Mouse (Mus musculus) lung, postnatal 0 days (tissue): ENCODE data around the gene Cbln1. TPM values are rescaled to one million over a fixed set of nuclear protein-coding genes. Genes with fewer than 3 reads are reported as not detected.

Experiments used
- ATAC-seq: fragments of 200-750 bp; cut with Nextera tagmentation; 2 replicates; pipeline ENCODE4 v1.8.0; 2017; ENCODE audit warnings: moderate library complexity
- DNase-seq: peaks from one replicate; pipeline ENCODE4 v3.0.0-alpha.2; 2016; ENCODE audit warnings: low spot score
- H3K27ac ChIP-seq: fragments of 300-500 bp; sonication (generic); 2 replicates; pipeline ENCODE4 v1.5.1; 2014; ENCODE audit warnings: antibody characterized with exemption, mild to moderate bottlenecking, low read length, mixed read lengths
- H3K27me3 ChIP-seq: fragments of 300-500 bp; sonication (generic); replicated peaks from 2 replicates; pipeline ENCODE4 v1.6.1; 2014; ENCODE audit warnings: low read length, mixed read lengths; ENCODE audit not compliant: insufficient read depth
- H3K36me3 ChIP-seq: fragments of 300-500 bp; sonication (generic); 2 replicates; pipeline ENCODE4 v1.6.1; 2014; ENCODE audit warnings: low read length, mixed read lengths; ENCODE audit not compliant: insufficient read depth
- H3K4me1 ChIP-seq: fragments of 300-500 bp; sonication (generic); 2 replicates; pipeline ENCODE4 v1.6.1; 2014; ENCODE audit warnings: antibody characterized with exemption, low read depth, low read length, mixed read lengths; ENCODE audit not compliant: insufficient read depth
- H3K4me2 ChIP-seq: fragments of 300-500 bp; sonication (generic); replicated peaks from 2 replicates; pipeline ENCODE4 v1.6.1; 2014; ENCODE audit warnings: low read depth, mild to moderate bottlenecking, low read length, moderate library complexity, mixed read lengths
- H3K4me3 ChIP-seq: fragments of 300-500 bp; sonication (generic); 2 replicates; pipeline ENCODE4 v1.5.1; 2014; ENCODE audit warnings: low read depth, low read length
- H3K9ac ChIP-seq: fragments of 300-500 bp; sonication (generic); replicated peaks from 2 replicates; pipeline ENCODE4 v1.6.1; 2014; ENCODE audit warnings: low read depth, mild to moderate bottlenecking
- H3K9me3 ChIP-seq: fragments of 300-500 bp; sonication (generic); 2 replicates; pipeline ENCODE4 v1.6.1; 2016; ENCODE audit warnings: low read length, mixed read lengths
- CTCF ChIP-seq: IDR thresholded peaks from 2 replicates; pipeline ENCODE4 v1.5.1; 2016; ENCODE audit warnings: antibody characterized with exemption, mild to moderate bottlenecking
- EP300 ChIP-seq: IDR thresholded peaks from 2 replicates; pipeline ENCODE4 v1.6.1; 2016; ENCODE audit warnings: antibody characterized with exemption, mild to moderate bottlenecking, control low read depth
- WGBS: fragments of 180-500 bp; shearing (Covaris S2); extraction: QIAGEN DNeasy Blood & Tissue Kit; methylation state at CpG from one replicate; pipeline ENCODE4 v1.1.7; 2014; 5-methylcytosine and 5-hydroxymethylcytosine counted together
- polyA plus RNA-seq: library from polyadenylated mRNA; unstranded; fragments of >200 nt; fragmentation: Nextera tagmentation; extraction: Ambion mirVana; gene quantifications from 2 replicates; pipeline ENCODE4 v1.2.1, GENCODE M21; 2015

The Cbln1 gene
- polyA plus RNA-seq, 1 experiment from 2014 or later: not detected

DNA sequence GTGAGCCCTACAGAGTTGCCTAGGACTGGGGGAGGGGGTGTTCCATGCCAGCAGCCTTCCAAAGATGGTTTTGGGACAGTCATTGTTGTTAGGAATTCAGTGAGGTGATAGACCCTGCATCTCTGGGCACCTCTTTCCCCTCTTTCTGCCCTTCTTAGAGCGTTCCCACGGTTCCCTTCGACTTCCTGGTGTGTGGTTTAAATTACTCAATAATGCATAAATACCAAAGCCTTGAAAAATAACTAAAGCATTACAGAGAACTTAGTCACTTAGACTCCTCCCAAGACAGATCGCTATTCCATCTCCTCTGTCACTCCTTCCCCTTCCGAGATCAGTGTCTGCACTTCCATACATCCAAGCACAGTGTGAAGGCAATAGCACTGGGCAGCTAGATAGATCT, 32.0 kb upstream of the Cbln1 start:
- WGBS: 64% methylated on average over 5 of the region's 5 CpGs
- Histone ChIP-seq H3K4me3 (no peak overlapping the region), H3K4me2 (no peak overlapping the region), H3K9me3 (no peaks in the 10 kb centered on the region), H3K36me3 (no peaks in the 10 kb centered on the region), H3K27me3 (no peaks in the 10 kb centered on the region), H3K27ac (no peak overlapping the region), H3K4me1 (no peaks in the 10 kb centered on the region), H3K9ac (no peak overlapping the region)
- DNase-seq (no peak), ATAC-seq (no peak)
- TF ChIP-seq EP300 (no peak), CTCF (no peak)

DNA sequence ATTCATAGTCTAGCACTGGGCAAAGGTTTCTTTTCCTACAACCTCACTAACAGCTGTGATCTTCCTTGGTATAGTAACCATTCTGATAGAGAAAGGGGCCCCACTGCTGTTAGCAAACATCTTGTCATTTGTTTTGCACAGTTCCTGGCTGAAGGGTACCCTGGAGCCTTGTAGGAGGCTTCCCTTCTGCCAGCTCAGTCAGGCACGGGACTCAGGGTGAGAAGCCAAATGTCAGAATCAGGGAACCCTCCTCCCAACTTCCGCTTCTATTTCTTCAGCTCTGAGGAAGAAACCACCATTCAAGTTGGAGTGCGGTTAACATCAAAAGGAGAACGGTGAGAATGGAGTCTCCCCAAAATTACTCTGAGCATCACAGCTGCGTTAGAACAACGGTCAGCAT, 30.3 kb upstream of the Cbln1 start:
- TF ChIP-seq EP300: no peak
- TF ChIP-seq CTCF: no peak
- Histone ChIP-seq H3K4me3 (no peak overlapping the region), H3K9me3 (no peaks in the 10 kb centered on the region), H3K27ac (no peak overlapping the region), H3K9ac (no peak overlapping the region), H3K36me3 (no peaks in the 10 kb centered on the region), H3K4me2 (no peak overlapping the region), H3K4me1 (no peaks in the 10 kb centered on the region), H3K27me3 (no peaks in the 10 kb centered on the region)
- no peak for DNase-seq
- ATAC-seq: no peak
- 69% methylated on average over 6 of the region's 6 CpGs for WGBS

DNA sequence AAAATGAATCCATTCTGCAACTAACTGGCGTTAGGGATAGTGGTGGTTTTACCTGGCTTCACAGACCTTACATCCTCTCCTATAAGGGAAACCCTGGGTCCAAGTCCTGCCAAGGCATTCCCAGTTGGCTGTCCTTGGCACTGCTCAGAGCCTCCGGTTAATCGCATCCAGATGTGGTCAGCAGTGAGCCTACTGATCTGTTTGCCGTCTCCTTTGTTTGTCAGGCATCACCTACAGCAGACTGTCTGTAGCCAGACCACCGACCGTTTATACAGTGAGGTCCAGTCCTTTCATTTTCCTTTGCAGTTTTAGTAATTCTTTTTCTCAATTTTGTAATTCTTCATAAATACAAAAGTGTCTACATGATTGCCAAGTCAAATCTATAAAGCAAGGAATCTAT, 25.2 kb upstream of the Cbln1 start:
- Histone ChIP-seq H3K27ac (no peak overlapping the region), H3K36me3 (no peaks in the 10 kb centered on the region), H3K4me2 (no peak overlapping the region), H3K9ac (no peak overlapping the region), H3K4me3 (no peak overlapping the region), H3K27me3 (no peaks in the 10 kb centered on the region), H3K4me1 (no peaks in the 10 kb centered on the region), H3K9me3 (no peaks in the 10 kb centered on the region)
- TF ChIP-seq EP300: no peak
- 55% methylated on average over 6 of the region's 6 CpGs for WGBS
- DNase-seq (no peak), ATAC-seq (no peak)

DNA sequence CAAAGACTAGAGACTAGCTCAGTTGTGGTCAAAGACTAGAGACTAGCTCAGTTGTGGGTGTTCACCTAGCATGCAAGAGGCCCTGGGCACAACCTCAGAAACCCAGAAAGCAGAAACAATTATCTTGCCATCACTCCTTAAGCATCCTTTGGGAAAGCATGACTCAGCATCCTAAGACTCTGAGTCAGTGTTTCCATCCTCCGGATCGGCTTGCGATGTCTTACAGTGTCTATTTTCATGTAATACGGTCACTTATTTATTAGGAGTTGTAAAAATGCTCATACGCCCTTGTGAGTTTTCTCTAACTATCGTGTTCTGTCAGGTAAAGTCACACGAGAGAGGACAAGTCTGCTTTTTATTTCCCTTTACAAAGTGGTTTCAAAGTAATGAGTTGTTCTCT, 24.1 kb upstream of the Cbln1 start:
- H3K9ac ChIP-seq: no peak overlapping the region
- no peak for TF ChIP-seq CTCF
- no peak for TF ChIP-seq EP300
- H3K27me3 ChIP-seq: no peaks in the 10 kb centered on the region
- 90% methylated on average over 7 of the region's 7 CpGs for WGBS
- no peaks in the 10 kb centered on the region for H3K36me3 ChIP-seq
- no peak overlapping the region for H3K27ac ChIP-seq
- no peak overlapping the region for H3K4me2 ChIP-seq
- DNase-seq: no peak
- H3K4me3 ChIP-seq: no peak overlapping the region
- no peaks in the 10 kb centered on the region for H3K4me1 ChIP-seq
- no peak for ATAC-seq
- no peaks in the 10 kb centered on the region for H3K9me3 ChIP-seq

DNA sequence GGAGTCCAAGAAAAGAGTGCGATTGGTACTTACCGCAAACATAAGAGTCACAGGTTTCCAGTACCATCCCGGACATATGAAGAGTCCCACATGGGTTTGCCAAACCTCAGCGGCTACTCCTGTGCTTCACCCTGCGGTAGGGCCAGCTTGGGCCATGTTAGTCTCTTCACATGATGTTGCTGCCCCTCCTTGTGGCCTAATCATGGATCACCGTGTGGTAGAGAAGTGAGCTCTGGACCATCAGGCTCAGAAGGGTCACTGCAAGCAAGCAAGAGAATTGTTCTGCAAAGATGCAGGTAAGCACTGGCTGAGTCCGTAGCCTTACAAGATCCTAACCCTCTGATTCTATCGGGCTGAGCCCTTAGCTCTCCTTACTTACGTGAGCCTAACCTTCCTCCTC, 22.5 kb upstream of the Cbln1 start:
- DNase-seq (no peak), ATAC-seq (no peak)
- Histone ChIP-seq H3K4me1 (no peaks in the 10 kb centered on the region), H3K9ac (no peak overlapping the region), H3K27ac (no peak overlapping the region), H3K27me3 (no peaks in the 10 kb centered on the region), H3K4me2 (no peak overlapping the region), H3K36me3 (no peaks in the 10 kb centered on the region), H3K9me3 (no peaks in the 10 kb centered on the region), H3K4me3 (no peak overlapping the region)
- peak; percentile 26 for TF ChIP-seq CTCF
- TF ChIP-seq EP300: no peak
- 47% methylated on average over 9 of the region's 9 CpGs for WGBS

DNA sequence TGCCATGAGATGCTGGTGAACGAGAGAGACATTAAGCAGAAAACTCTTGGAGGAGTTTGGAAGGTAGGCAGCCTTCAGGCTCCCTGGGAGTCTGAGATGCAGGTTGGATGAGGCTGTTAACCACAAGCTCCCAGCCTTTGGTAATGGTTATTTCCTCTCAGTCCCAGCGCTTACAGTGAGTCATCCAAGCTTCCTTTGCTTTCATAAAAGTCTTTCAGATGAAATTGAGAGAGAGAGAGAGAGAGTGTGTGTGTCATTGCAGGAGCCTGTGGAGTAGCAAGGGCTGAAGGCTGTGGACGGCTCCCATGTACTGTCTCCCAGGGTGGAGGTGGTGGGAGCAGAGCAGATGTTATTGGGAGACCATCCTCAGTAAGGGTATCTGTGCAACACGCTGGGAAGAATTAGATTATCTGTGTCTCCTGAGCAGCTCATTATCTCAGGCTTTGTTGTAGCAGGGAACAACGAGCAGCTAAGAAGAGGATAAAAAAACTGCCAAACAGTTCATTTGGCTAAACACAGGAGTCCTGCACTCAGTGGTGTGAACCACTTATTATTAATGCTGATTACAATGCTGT, 17.5 kb upstream of the Cbln1 start:
- no peak overlapping the region for H3K27ac ChIP-seq
- no peak overlapping the region for H3K4me2 ChIP-seq
- no peak for TF ChIP-seq EP300
- no peak for TF ChIP-seq CTCF
- no peaks in the 10 kb centered on the region for H3K9me3 ChIP-seq
- no peaks in the 10 kb centered on the region for H3K4me1 ChIP-seq
- no peaks in the 10 kb centered on the region for H3K27me3 ChIP-seq
- no peak overlapping the region for H3K4me3 ChIP-seq
- no peak overlapping the region for H3K9ac ChIP-seq
- DNase-seq: no peak
- ATAC-seq: no peak
- 54% methylated on average over 5 of the region's 5 CpGs for WGBS
- no peaks in the 10 kb centered on the region for H3K36me3 ChIP-seq

DNA sequence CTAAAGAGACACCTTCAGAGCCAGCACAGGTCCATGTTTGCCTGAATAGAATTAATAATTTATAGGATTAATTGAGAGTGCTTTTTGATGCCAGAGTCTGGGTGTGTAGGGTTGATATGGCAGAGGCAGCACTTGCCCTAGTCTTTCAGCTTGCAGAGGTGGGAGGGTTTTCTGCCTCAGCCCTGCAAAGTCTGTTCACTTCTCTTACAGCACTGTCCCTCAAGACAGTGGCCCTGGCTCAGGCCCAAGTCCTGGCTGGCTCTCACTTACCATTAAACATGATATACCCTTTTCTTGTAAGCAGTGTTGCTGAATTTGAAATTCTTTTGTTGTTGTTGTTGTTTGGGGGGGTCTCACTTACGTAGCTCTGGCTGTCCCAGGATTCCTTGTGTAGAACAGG, 9.0 kb upstream of the Cbln1 start:
- no peak overlapping the region for H3K4me3 ChIP-seq
- TF ChIP-seq EP300 (no peak), CTCF (no peak)
- H3K9ac ChIP-seq: no peak overlapping the region
- H3K9me3 ChIP-seq: no peaks in the 10 kb centered on the region
- WGBS: 52% methylated on average over 1 of the region's 1 CpGs
- no peaks in the 10 kb centered on the region for H3K36me3 ChIP-seq
- peaks cover 12% of the 10 kb centered on the region for H3K27me3 ChIP-seq
- no peaks in the 10 kb centered on the region for H3K4me1 ChIP-seq
- no peak overlapping the region for H3K27ac ChIP-seq
- no peak overlapping the region for H3K4me2 ChIP-seq
- no peak for ATAC-seq
- no peak for DNase-seq
